Mouse (Mus musculus) forebrain, embryonic 15.5 days (tissue): ENCODE measurements around the gene Sept3. TPM values are rescaled to one million over a fixed set of nuclear protein-coding genes. Genes with fewer than 3 reads are reported as not detected.

ENCODE experiments used
- ATAC-seq: fragments of 200-750 bp; cut with Nextera tagmentation; replicated peaks from 2 replicates; pipeline ENCODE4 v1.8.0; 2017; ENCODE audit warnings: mild to moderate bottlenecking, moderate TSS enrichment, moderate library complexity
- H3K27ac ChIP-seq: fragments of 300-500 bp; sonication (generic); replicated peaks from 2 replicates; pipeline ENCODE4 v1.5.1; 2015; ENCODE audit warnings: mild to moderate bottlenecking, inconsistent platforms
- H3K27me3 ChIP-seq: fragments of 300-500 bp; sonication (generic); 2 replicates; pipeline ENCODE4 v1.6.1; 2015; ENCODE audit warnings: inconsistent platforms
- H3K36me3 ChIP-seq: fragments of 300-500 bp; sonication (generic); 2 replicates; pipeline ENCODE4 v1.6.1; 2015; ENCODE audit warnings: mild to moderate bottlenecking, inconsistent platforms
- H3K4me1 ChIP-seq: fragments of 300-500 bp; sonication (generic); 2 replicates; pipeline ENCODE4 v1.6.1; 2015; ENCODE audit warnings: inconsistent platforms
- H3K4me2 ChIP-seq: fragments of 300-500 bp; sonication (generic); replicated peaks from 2 replicates; pipeline ENCODE4 v1.6.1; 2015; ENCODE audit warnings: mild to moderate bottlenecking, inconsistent platforms
- H3K4me3 ChIP-seq: fragments of 300-500 bp; sonication (generic); 2 replicates; pipeline ENCODE4 v1.5.1; 2015; ENCODE audit warnings: mild to moderate bottlenecking, inconsistent platforms
- H3K9ac ChIP-seq: fragments of 300-500 bp; sonication (generic); replicated peaks from 2 replicates; pipeline ENCODE4 v1.6.1; 2015; ENCODE audit warnings: mild to moderate bottlenecking, inconsistent platforms
- H3K9me3 ChIP-seq: fragments of 300-500 bp; sonication (generic); 2 replicates; pipeline ENCODE4 v1.6.1; 2016; ENCODE audit warnings: inconsistent platforms
- WGBS: fragments of 180-500 bp; shearing (Covaris S2); methylation state at CpG from one replicate; pipeline ENCODE4 v1.1.7; 2015; ENCODE audit warnings: mixed read lengths; 5-methylcytosine and 5-hydroxymethylcytosine counted together
- polyA plus RNA-seq: library from polyadenylated mRNA; unstranded; fragments of >200 nt; fragmentation: Nextera tagmentation; extraction: Ambion mirVana; gene quantifications from 2 replicates; pipeline ENCODE4 v1.2.1, GENCODE M21; 2015

Gene Sept3
- polyA plus RNA-seq, 1 experiment from 2014 or later: 460 TPM

DNA sequence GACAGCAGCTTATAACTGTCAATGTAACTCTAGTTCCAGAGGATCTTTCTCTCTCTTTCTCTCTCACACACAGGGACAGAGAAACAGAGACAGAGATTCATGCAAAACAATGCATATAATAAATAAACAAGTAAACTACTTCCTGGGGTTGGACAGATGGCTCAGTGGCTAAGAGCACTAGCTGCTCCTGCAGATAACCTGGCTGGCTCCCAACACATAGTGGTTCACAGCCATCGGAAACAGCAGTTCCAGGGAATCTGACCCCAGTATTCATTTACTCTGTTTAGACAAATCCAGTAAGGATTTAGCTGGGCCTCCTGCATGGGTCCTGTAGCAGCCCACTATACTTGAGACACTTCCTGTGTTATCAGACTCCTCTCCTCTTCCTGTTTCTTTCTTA lies 44.9 kb downstream of the Sept3 start:
- Histone ChIP-seq H3K36me3 (no peaks in the 10 kb centered on the region), H3K9me3 (no peaks in the 10 kb centered on the region), H3K27me3 (no peaks in the 10 kb centered on the region), H3K9ac (no peak overlapping the region), H3K4me2 (no peak overlapping the region), H3K27ac (no peak overlapping the region), H3K4me3 (no peak overlapping the region), H3K4me1 (no peaks in the 10 kb centered on the region)
- 74% methylated on average over 1 of the region's 1 CpGs for WGBS
- ATAC-seq: no peak

GRCm38 (mm10) chr15:82322195-82322594 lies 47.5 kb downstream of the Sept3 start:
- 90% methylated on average over 7 of the region's 8 CpGs for WGBS
- Histone ChIP-seq H3K4me3 (no peak overlapping the region), H3K27ac (no peak overlapping the region), H3K4me2 (no peak overlapping the region), H3K27me3 (no peaks in the 10 kb centered on the region), H3K36me3 (no peaks in the 10 kb centered on the region), H3K4me1 (no peaks in the 10 kb centered on the region), H3K9me3 (no peaks in the 10 kb centered on the region), H3K9ac (no peak overlapping the region)
- no peak for ATAC-seq

GRCm38 (mm10) chr15:82325382-82325781 lies 50.7 kb downstream of the Sept3 start:
- H3K27ac ChIP-seq: no peak overlapping the region
- no peak for ATAC-seq

DNA sequence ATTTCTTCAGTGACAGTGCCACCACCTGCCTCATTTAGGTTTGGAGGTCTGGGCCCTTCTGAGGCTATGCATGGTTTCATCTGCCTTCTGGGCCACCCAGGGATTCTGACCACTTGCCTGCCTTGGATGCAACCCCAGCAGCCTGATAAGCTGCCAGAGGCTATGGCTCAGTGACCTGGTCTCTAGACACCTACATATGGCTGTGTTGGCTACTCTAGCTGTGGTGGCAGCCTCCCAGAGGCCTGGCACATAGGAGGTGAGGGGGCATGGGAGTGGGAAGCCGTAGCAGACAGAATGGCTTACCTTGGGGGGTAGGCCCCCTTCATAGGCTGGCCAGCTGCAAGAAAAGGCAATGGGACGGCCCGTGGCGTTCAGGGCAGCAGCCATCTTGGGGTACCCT lies 60.5 kb downstream of the Sept3 start:
- WGBS: 96% methylated on average over 4 of the region's 4 CpGs
- no peaks in the 10 kb centered on the region for H3K36me3 ChIP-seq
- peaks cover 8% of the 10 kb centered on the region for H3K4me1 ChIP-seq
- no peaks in the 10 kb centered on the region; the same call in 1 of the 2 replicates for H3K27me3 ChIP-seq
- H3K9me3 ChIP-seq: no peaks in the 10 kb centered on the region
- no peak for ATAC-seq
- H3K9ac ChIP-seq: no peak overlapping the region
- no peak overlapping the region for H3K4me2 ChIP-seq
- H3K27ac ChIP-seq: no peak overlapping the region
- H3K4me3 ChIP-seq: no peak overlapping the region

More at GRCm38 (mm10) chr15:82325382-82325781, 50.7 kb downstream of the Sept3 start:
- Histone ChIP-seq H3K9ac (no peak overlapping the region), H3K36me3 (no peaks in the 10 kb centered on the region), H3K9me3 (no peaks in the 10 kb centered on the region), H3K4me2 (no peak overlapping the region), H3K27me3 (no peaks in the 10 kb centered on the region), H3K4me1 (no peaks in the 10 kb centered on the region), H3K4me3 (no peak overlapping the region)
- 74% methylated on average over 2 of the region's 2 CpGs for WGBS

DNA sequence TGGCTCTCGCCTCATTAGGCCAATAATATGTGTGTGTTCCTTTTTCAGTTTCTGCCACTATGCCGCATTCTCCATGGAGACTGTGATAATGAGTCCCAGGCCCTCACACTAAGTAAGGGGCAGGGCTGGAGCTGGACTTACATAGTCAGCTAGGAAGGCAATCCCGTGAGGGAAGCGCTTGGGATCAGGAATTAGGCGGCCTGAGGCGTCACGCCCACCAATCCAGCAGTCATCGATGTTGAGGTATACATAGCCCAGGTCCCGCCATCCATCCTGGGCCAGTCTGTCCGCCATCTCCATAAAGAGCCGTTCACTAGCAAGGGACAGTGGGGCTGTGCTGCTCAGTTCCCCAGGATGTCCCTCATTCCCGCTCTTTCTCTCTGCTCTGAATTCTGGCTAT lies 61.9 kb downstream of the Sept3 start:
- H3K4me3 ChIP-seq: no peak overlapping the region
- no peaks in the 10 kb centered on the region for H3K36me3 ChIP-seq
- H3K4me2 ChIP-seq: no peak overlapping the region
- ATAC-seq: no peak
- H3K9ac ChIP-seq: no peak overlapping the region
- no peak overlapping the region for H3K27ac ChIP-seq
- H3K4me1 ChIP-seq: peaks cover 15% of the 10 kb centered on the region
- WGBS: 64% methylated on average over 12 of the region's 12 CpGs
- H3K27me3 ChIP-seq: peaks cover 12% of the 10 kb centered on the region
- no peaks in the 10 kb centered on the region for H3K9me3 ChIP-seq

GRCm38 (mm10) chr15:82337875-82338274 lies 63.2 kb downstream of the Sept3 start:
- H3K27ac ChIP-seq: no peak overlapping the region
- ATAC-seq: no peak
- H3K9me3 ChIP-seq: no peaks in the 10 kb centered on the region
- H3K9ac ChIP-seq: peak overlapping the region; percentile 59
- H3K36me3 ChIP-seq: no peaks in the 10 kb centered on the region
- H3K4me1 ChIP-seq: peaks cover 15% of the 10 kb centered on the region
- peaks cover 15% of the 10 kb centered on the region for H3K27me3 ChIP-seq
- H3K4me2 ChIP-seq: peak overlapping the region; percentile 54
- WGBS: 37% methylated on average over 4 of the region's 4 CpGs
- H3K4me3 ChIP-seq: peak overlapping the region; percentile 51

GRCm38 (mm10) chr15:82338593-82339112 lies 64.0 kb downstream of the Sept3 start, which contains the start of the genes Naga, Pheta2 and Smdt1:
TSS of gene Naga (minus strand) at chr15:82338925.
TSS of gene Pheta2 (plus strand) at chr15:82338942.
TSS of gene Smdt1 (plus strand) at chr15:82338959.
- peak; percentile 93 for ATAC-seq
- no peaks in the 10 kb centered on the region for H3K9me3 ChIP-seq
- H3K27ac ChIP-seq: no peak within 1 kb of the TSS
- H3K4me3 ChIP-seq: peak within 1 kb of the TSS; percentile 51
- H3K36me3 ChIP-seq: no peaks in the 10 kb centered on the region
- peak within 1 kb of the TSS; percentile 59 for H3K9ac ChIP-seq
- under 1% methylated on average over 41 of the region's 41 CpGs for WGBS
- peaks cover 15% of the 10 kb centered on the region for H3K4me1 ChIP-seq
- peak within 1 kb of the TSS; percentile 54 for H3K4me2 ChIP-seq
- peaks cover 15% of the 10 kb centered on the region for H3K27me3 ChIP-seq

GRCm38 (mm10) chr15:82339150-82339549 lies 64.5 kb downstream of the Sept3 start:
- Histone ChIP-seq H3K27ac (no peak overlapping the region), H3K4me2 (peak overlapping the region; percentile 54), H3K4me3 (peak overlapping the region; percentile 51), H3K9ac (peak overlapping the region; percentile 59; the same call in 1 of the 2 replicates), H3K36me3 (no peaks in the 10 kb centered on the region), H3K27me3 (peaks cover 15% of the 10 kb centered on the region), H3K4me1 (peaks cover 15% of the 10 kb centered on the region), H3K9me3 (no peaks in the 10 kb centered on the region)
- ATAC-seq: 0 out of 2 replicates have a peak, but pooled peaks have one; percentile 2
- WGBS: 56% methylated on average over 10 of the region's 10 CpGs

DNA sequence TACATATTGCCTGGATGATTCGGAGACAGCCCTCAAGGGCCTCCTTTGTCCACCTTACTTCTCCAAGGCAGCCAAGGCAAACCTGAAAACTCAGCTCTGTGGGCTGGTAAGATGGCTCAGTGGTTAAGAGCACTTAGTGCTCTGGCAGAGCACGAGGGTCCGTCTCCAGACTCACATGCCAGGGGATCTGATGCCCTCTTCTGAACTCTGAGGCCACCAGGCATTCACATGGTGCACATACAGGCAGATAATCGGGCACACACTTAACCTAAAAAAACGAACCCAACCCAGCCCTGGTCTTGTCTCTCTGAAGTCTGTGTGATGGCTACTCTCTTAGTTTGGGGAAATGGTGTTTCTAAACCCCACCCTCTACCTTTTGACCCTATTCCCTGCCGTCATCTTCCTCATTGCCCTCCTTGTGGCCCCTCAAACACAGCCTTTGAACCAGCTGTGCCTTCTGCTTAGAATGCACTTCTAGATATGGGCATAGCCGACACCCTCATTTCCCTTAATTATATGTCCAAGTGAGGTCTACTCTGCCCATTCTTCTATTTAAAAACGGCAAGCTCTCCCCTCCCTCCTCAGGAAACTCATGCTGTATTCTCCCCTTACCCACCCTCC lies 65.1 kb downstream of the Sept3 start:
- Histone ChIP-seq H3K27me3 (peaks cover 15% of the 10 kb centered on the region), H3K4me3 (no peak overlapping the region), H3K4me2 (no peak overlapping the region), H3K36me3 (no peaks in the 10 kb centered on the region), H3K9me3 (no peaks in the 10 kb centered on the region), H3K9ac (no peak overlapping the region), H3K27ac (no peak overlapping the region), H3K4me1 (peaks cover 15% of the 10 kb centered on the region)
- WGBS: 86% methylated on average over 8 of the region's 8 CpGs
- no peak for ATAC-seq

GRCm38 (mm10) chr15:82340414-82341035 lies 65.8 kb downstream of the Sept3 start:
- WGBS: 50% methylated on average over 21 of the region's 21 CpGs
- Histone ChIP-seq H3K27ac (no peak overlapping the region), H3K9ac (peak overlapping the region; percentile 41), H3K9me3 (no peaks in the 10 kb centered on the region), H3K4me3 (peak overlapping the region; percentile 28), H3K36me3 (no peaks in the 10 kb centered on the region), H3K27me3 (peaks cover 15% of the 10 kb centered on the region), H3K4me2 (peak overlapping the region; percentile 46), H3K4me1 (peaks cover 15% of the 10 kb centered on the region)
- no peak for ATAC-seq

DNA sequence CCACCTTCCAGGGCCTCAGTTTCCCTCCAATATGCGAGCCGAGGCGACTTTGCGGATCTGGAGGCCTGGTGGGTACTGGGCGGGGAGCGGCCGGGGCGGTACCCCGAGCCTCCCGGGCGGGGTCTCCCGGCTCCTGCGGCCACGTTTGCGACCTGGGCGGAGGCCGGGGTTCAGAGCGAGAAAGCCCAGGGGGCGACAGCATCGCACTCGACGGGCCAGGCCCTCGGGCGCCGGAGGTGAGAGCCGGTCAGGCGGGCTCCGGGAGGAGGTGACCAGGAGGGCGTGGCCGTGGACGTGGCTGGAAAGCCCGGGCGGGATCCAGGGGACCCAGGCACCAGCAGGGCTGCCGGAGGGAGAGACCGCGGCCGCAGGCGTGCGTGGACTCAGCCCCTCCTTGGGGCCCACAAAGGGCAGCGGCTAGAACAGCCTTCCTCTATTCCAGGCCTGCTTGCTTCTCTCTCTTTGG lies 66.4 kb downstream of the Sept3 start:
- Histone ChIP-seq H3K27me3 (peaks cover 15% of the 10 kb centered on the region), H3K27ac (no peak overlapping the region), H3K4me2 (peak overlapping the region; percentile 46), H3K9ac (peak overlapping the region; percentile 41), H3K9me3 (no peaks in the 10 kb centered on the region), H3K36me3 (no peaks in the 10 kb centered on the region), H3K4me3 (peak overlapping the region; percentile 28), H3K4me1 (peaks cover 15% of the 10 kb centered on the region)
- ATAC-seq: no peak
- 3% methylated on average over 40 of the region's 40 CpGs for WGBS
